Mouse (Mus musculus) heart, postnatal 0 days (tissue): ENCODE measurements around the gene Zranb1. TPM values are rescaled to one million over a fixed set of nuclear protein-coding genes. Genes with fewer than 3 reads are reported as not detected.
A peak's percentile ranks its signal among the peaks of the same experiment; 100 is the strongest.

ENCODE experiments used
- ATAC-seq: fragments of 200-750 bp; cut with Nextera tagmentation; 2 replicates; pipeline ENCODE4 v1.8.0; 2017; ENCODE audit warnings: low read depth, moderate number of reproducible peaks, moderate library complexity; ENCODE audit not compliant: insufficient read depth
- DNase-seq: peaks from one replicate; pipeline ENCODE4 v3.0.0-alpha.2; 2016; ENCODE audit warnings: low spot score
- H3K27ac ChIP-seq: fragments of 300-500 bp; sonication (generic); 2 replicates; pipeline ENCODE4 v1.5.1; 2014; ENCODE audit warnings: low read depth, mild to moderate bottlenecking
- H3K27me3 ChIP-seq: fragments of 300-500 bp; sonication (generic); 2 replicates; pipeline ENCODE4 v1.6.1; 2014; ENCODE audit warnings: low read length, mixed read lengths; ENCODE audit not compliant: control insufficient read depth, insufficient read depth
- H3K36me3 ChIP-seq: fragments of 300-500 bp; sonication (generic); replicated peaks from 2 replicates; pipeline ENCODE4 v1.6.1; 2014; ENCODE audit warnings: low read length, mixed read lengths; ENCODE audit not compliant: control insufficient read depth, insufficient read depth
- H3K4me1 ChIP-seq: fragments of 300-500 bp; sonication (generic); 2 replicates; pipeline ENCODE4 v1.6.1; 2014; ENCODE audit warnings: antibody characterized with exemption; ENCODE audit not compliant: control insufficient read depth, insufficient read depth
- H3K4me2 ChIP-seq: fragments of 300-500 bp; sonication (generic); 2 replicates; pipeline ENCODE4 v1.6.1; 2014; ENCODE audit warnings: low read depth, mild to moderate bottlenecking, low read length, moderate library complexity
- H3K4me3 ChIP-seq: fragments of 300-500 bp; sonication (generic); 2 replicates; pipeline ENCODE4 v1.5.1; 2014; ENCODE audit warnings: low read depth, low read length
- H3K9ac ChIP-seq: fragments of 300-500 bp; sonication (generic); replicated peaks from 2 replicates; pipeline ENCODE4 v1.6.1; 2014; ENCODE audit warnings: low read depth, low read length, mixed read lengths
- H3K9me3 ChIP-seq: fragments of 300-500 bp; sonication (generic); replicated peaks from 2 replicates; pipeline ENCODE4 v1.6.1; 2016; ENCODE audit warnings: low read length; ENCODE audit not compliant: control insufficient read depth
- CTCF ChIP-seq: IDR thresholded peaks from 2 replicates; pipeline ENCODE4 v1.5.1; 2016; ENCODE audit warnings: antibody characterized with exemption, control low read depth, low read depth
- EP300 ChIP-seq: IDR thresholded peaks from 2 replicates; pipeline ENCODE4 v1.6.1; 2016; ENCODE audit warnings: antibody characterized with exemption, low read depth
- WGBS: fragments of 180-500 bp; shearing (Covaris S2); extraction: QIAGEN DNeasy Blood & Tissue Kit; methylation state at CpG from one replicate; pipeline ENCODE4 v1.1.7; 2014; 5-methylcytosine and 5-hydroxymethylcytosine counted together
- polyA plus RNA-seq: library from polyadenylated mRNA; unstranded; fragments of >200 nt; fragmentation: Nextera tagmentation; extraction: Ambion mirVana; gene quantifications from 2 replicates; pipeline ENCODE4 v1.2.1, GENCODE M21; 2015
- total RNA-seq: library from RNA; depleted of rRNA; stranded (reverse); fragments of >200 nt; gene quantifications from 2 replicates; pipeline ENCODE4 v1.2.3, GENCODE M21; 2014; ENCODE audit warnings: low replicate concordance

Gene Zranb1
- total and polyA plus RNA-seq, 2 experiments from 2014 or later, result 9.9 to 49.6 TPM

DNA sequence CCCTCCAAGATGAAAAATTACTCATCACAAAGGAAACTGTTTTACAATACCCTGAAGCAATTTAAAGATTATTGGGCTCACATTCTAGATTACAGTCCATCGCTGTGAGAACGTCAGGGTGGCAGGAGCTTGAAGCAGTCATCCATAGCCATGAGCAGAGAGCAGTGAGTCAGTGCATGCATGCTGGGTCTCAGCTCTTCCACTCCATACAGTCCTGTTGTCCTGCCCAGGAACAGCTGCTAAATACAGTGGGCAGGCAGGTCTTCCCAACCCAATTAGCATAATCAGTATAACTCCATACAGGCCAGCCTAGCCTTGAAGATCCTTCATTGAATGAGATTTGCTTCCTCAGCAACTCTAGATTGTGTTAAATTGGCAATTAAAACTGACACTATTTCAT, 45.1 kb downstream of the Zranb1 start:
- peaks cover 27% of the 10 kb centered on the region for H3K36me3 ChIP-seq
- TF ChIP-seq CTCF, result no peak
- TF ChIP-seq EP300, result no peak
- no peak overlapping the region for H3K27ac ChIP-seq
- H3K4me2 ChIP-seq, result no peak overlapping the region
- ATAC-seq (no peak), DNase-seq (no peak)
- no peak overlapping the region for H3K9ac ChIP-seq
- WGBS, result 87% methylated on average over 2 of the region's 2 CpGs
- no peaks in the 10 kb centered on the region for H3K27me3 ChIP-seq
- no peaks in the 10 kb centered on the region for H3K4me1 ChIP-seq
- no peaks in the 10 kb centered on the region for H3K9me3 ChIP-seq
- H3K4me3 ChIP-seq, result no peak overlapping the region

- Histone ChIP-seq H3K9me3 (no peaks in the 10 kb centered on the region), H3K4me3 (no peak overlapping the region), H3K27ac (no peak overlapping the region), H3K4me2 (no peak overlapping the region), H3K27me3 (no peaks in the 10 kb centered on the region), H3K36me3 (peaks cover 43% of the 10 kb centered on the region), H3K4me1 (no peaks in the 10 kb centered on the region), H3K9ac (no peak overlapping the region)
- ATAC-seq (no peak), DNase-seq (no peak)
- no peak for TF ChIP-seq CTCF
- TF ChIP-seq EP300, result no peak
- WGBS, result 90% methylated on average over 2 of the region's 2 CpGs
Observed at GRCm38 (mm10) chr7:132977981-132978380, 47.0 kb downstream of the Zranb1 start.

DNA sequence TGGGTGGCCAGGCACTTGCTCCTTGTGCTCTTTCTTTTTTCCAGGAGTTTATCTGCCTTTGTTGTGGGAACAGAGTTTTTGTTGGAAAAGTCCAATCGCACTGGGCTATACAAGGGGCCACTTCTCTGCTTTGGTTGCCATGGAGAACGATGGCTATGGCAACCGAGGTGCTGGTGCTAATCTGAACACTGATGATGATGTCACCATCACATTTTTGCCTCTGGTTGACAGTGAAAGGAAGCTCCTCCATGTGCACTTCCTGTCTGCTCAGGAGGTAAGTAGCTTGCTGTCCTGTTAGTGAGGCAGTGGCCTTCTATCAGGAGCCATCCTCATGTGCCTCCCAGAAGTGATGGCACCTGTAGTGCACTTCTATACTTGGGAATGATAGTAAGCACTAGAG, 51.7 kb downstream of the Zranb1 start:
- 33% methylated on average over 3 of the region's 3 CpGs for WGBS
- Histone ChIP-seq H3K4me1 (no peaks in the 10 kb centered on the region), H3K4me3 (no peak overlapping the region), H3K9ac (no peak overlapping the region), H3K27me3 (no peaks in the 10 kb centered on the region), H3K36me3 (peaks cover 55% of the 10 kb centered on the region), H3K27ac (no peak overlapping the region), H3K4me2 (no peak overlapping the region), H3K9me3 (no peaks in the 10 kb centered on the region)
- DNase-seq (no peak), ATAC-seq (peak; percentile 27; the same call in 1 of the 2 replicates)
- no peak for TF ChIP-seq EP300
- TF ChIP-seq CTCF, result no peak

DNA sequence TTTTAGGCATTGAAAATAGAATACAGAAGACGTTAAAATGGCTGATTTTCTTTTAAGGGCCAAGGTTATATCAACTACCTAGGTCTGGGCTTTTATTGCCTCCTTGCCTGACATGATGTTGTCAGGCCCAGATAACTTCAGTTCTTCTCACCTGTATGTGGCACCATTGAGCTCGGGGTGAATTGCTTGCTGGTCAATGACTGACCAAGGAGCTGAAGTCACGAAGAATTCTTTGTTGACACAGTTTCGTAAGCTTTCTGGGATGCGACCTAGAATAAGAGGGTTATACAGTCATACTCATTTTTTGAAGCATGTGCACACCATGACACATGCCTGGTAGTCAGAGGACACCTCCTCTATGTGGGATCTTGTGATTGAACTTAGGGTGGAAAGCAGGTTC, 58.9 kb downstream of the Zranb1 start:
- TF ChIP-seq EP300 (no peak), CTCF (no peak)
- 89% methylated on average over 5 of the region's 5 CpGs for WGBS

DNA sequence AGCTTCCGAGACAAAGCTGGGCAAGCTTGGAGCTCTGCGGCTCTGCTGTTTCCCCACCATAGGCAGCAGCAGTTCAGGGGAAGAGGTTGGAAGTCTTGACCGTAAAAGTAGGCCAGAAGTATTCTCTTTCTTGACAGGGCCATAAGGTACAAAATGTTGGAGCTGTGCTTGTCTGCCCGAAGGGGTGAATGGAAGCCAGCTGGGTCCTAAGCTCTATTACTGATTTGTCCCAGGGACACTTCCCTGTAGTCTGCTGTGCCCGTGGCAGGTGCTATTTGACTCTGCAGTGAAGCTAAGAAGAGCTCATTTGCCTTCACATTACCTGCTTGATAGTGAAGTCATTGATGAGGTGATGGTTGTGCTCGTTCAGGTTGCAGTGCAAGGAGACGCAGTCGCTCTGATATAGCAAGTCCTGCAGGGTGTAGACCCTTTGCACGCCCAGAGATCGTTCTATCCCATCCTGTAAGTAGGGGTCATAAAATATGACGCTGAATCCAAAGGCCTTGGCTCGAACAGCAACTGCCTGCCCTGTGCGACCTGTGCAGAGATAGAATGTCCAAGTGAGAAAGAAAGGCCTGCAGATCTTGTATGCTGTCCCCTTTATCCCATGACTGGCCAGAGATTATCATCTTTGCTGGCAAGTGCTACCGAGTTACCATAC, 60.4 kb downstream of the Zranb1 start:
- no peaks in the 10 kb centered on the region for H3K9me3 ChIP-seq
- TF ChIP-seq CTCF, result no peak
- TF ChIP-seq EP300, result no peak
- H3K9ac ChIP-seq, result no peak overlapping the region
- no peak overlapping the region for H3K4me3 ChIP-seq
- ATAC-seq (no peak), DNase-seq (no peak)
- no peak overlapping the region for H3K4me2 ChIP-seq
- no peaks in the 10 kb centered on the region for H3K27me3 ChIP-seq
- no peaks in the 10 kb centered on the region for H3K4me1 ChIP-seq
- H3K36me3 ChIP-seq, result peaks cover 90% of the 10 kb centered on the region
- no peak overlapping the region for H3K27ac ChIP-seq
- WGBS, result 89% methylated on average over 14 of the region's 14 CpGs

More for the DNA sequence above, 58.9 kb downstream of the Zranb1 start:
- peaks cover 85% of the 10 kb centered on the region for H3K36me3 ChIP-seq
- H3K9ac ChIP-seq, result no peak overlapping the region
- H3K27ac ChIP-seq, result no peak overlapping the region
- H3K4me1 ChIP-seq, result no peaks in the 10 kb centered on the region
- H3K27me3 ChIP-seq, result no peaks in the 10 kb centered on the region
- ATAC-seq (no peak), DNase-seq (no peak)
- no peak overlapping the region for H3K4me2 ChIP-seq
- H3K9me3 ChIP-seq, result no peaks in the 10 kb centered on the region
- no peak overlapping the region for H3K4me3 ChIP-seq

- Histone ChIP-seq H3K36me3 (peaks cover 97% of the 10 kb centered on the region), H3K9ac (no peak overlapping the region), H3K4me1 (no peaks in the 10 kb centered on the region), H3K9me3 (no peaks in the 10 kb centered on the region), H3K4me3 (no peak overlapping the region), H3K27ac (no peak overlapping the region), H3K27me3 (no peaks in the 10 kb centered on the region), H3K4me2 (no peak overlapping the region)
- 86% methylated on average over 9 of the region's 9 CpGs for WGBS
- TF ChIP-seq EP300 (no peak), CTCF (no peak)
- DNase-seq, result no peak
- no peak for ATAC-seq
Observed at GRCm38 (mm10) chr7:132992967-132993615, 62.1 kb downstream of the Zranb1 start.
